Mouse (Mus musculus): ENCODE measurements around the gene Gm49322. TPM values are rescaled to one million over a fixed set of nuclear protein-coding genes. Genes with fewer than 3 reads are reported as not detected.

Gene Gm49322
- polyA plus RNA-seq, 1 experiment from 2014 or later: 1.4 TPM

GRCm38 (mm10) chr10:80596318-80596717 is 9.5 kb upstream of the Gm49322 start:
- H3K36me3 ChIP-seq (ENCODE audit: control insufficient read depth, insufficient read depth, low read length): no peaks in the 10 kb centered on the region
- H3K4me2 ChIP-seq (ENCODE audit: low read length): no peak overlapping the region
- H3K27ac ChIP-seq (replicated peaks in 1 of 2; ENCODE audit: control insufficient read depth in 1 of 2, insufficient read depth in 1 of 2, low read depth in 2 of 2, low read length in 2 of 2): no peak overlapping the region
- no peaks in the 10 kb centered on the region for H3K27me3 ChIP-seq (ENCODE audit: control insufficient read depth, insufficient read depth, low read length)
- ATAC-seq (ENCODE audit: insufficient number of reproducible peaks, insufficient read depth, low FRiP score, low read depth): no peak
- WGBS: 38% methylated on average over 4 of the region's 4 CpGs
- H3K4me1 ChIP-seq (ENCODE audit: control insufficient read depth in 2 of 2, insufficient read depth in 2 of 2, low read length in 2 of 2): no peaks in the 10 kb centered on the region
- H3K9ac ChIP-seq (ENCODE audit: low read length): no peak overlapping the region
- no peaks in the 10 kb centered on the region for H3K9me3 ChIP-seq (ENCODE audit: control insufficient read depth, low read length)
- H3K4me3 ChIP-seq (ENCODE audit: control insufficient read depth in 1 of 2, insufficient read depth in 1 of 2, low read depth in 1 of 2, low read length in 2 of 2): no peak overlapping the region

GRCm38 (mm10) chr10:80602698-80603325 is 3.0 kb upstream of the Gm49322 start, which contains the start of the genes Scamp4 and Adat3:
Scamp4 (plus strand) TSS chr10:80602872.
Adat3 (plus strand) TSS chr10:80602880.
- WGBS: under 1% methylated on average over 54 of the region's 54 CpGs

GRCm38 (mm10) chr10:80603364-80603763 is 2.5 kb upstream of the Gm49322 start:
- H3K9ac ChIP-seq (ENCODE audit: low read length): peak overlapping the region; percentile 82
- no peaks in the 10 kb centered on the region for H3K27me3 ChIP-seq (ENCODE audit: control insufficient read depth, insufficient read depth, low read length)
- peaks cover 23% of the 10 kb centered on the region for H3K36me3 ChIP-seq (ENCODE audit: control insufficient read depth, insufficient read depth, low read length)
- 27% methylated on average over 7 of the region's 7 CpGs for WGBS
- peaks cover 10 to 13% of the 10 kb centered on the region in 2 experiments for H3K4me1 ChIP-seq (ENCODE audit: control insufficient read depth in 2 of 2, insufficient read depth in 2 of 2, low read length in 2 of 2)
- H3K4me2 ChIP-seq (ENCODE audit: low read length): peak overlapping the region; percentile 94
- H3K9me3 ChIP-seq (ENCODE audit: control insufficient read depth, low read length): no peaks in the 10 kb centered on the region
- ATAC-seq (ENCODE audit: insufficient number of reproducible peaks, insufficient read depth, low FRiP score, low read depth): no peak
- H3K27ac ChIP-seq (replicated peaks in 1 of 2; ENCODE audit: control insufficient read depth in 1 of 2, insufficient read depth in 1 of 2, low read depth in 2 of 2, low read length in 2 of 2): peak overlapping the region; percentile 70 to 80
- H3K4me3 ChIP-seq (ENCODE audit: control insufficient read depth in 1 of 2, insufficient read depth in 1 of 2, low read depth in 1 of 2, low read length in 2 of 2): peak overlapping the region; percentile 79 to 85

More at GRCm38 (mm10) chr10:80602698-80603325, 3.0 kb upstream of the Gm49322 start, which contains the start of the genes Scamp4 and Adat3:
- H3K4me2 ChIP-seq (ENCODE audit: low read length): peak within 1 kb of the TSS; percentile 94
- no peaks in the 10 kb centered on the region for H3K9me3 ChIP-seq (ENCODE audit: control insufficient read depth, low read length)
- peak within 1 kb of the TSS; percentile 72 to 80 for H3K27ac ChIP-seq (replicated peaks in 1 of 2; ENCODE audit: control insufficient read depth in 1 of 2, insufficient read depth in 1 of 2, low read depth in 2 of 2, low read length in 2 of 2)
- H3K36me3 ChIP-seq (ENCODE audit: control insufficient read depth, insufficient read depth, low read length): peaks cover 18% of the 10 kb centered on the region
- peak; percentile 89 for ATAC-seq (ENCODE audit: insufficient number of reproducible peaks, insufficient read depth, low FRiP score, low read depth)
- H3K4me1 ChIP-seq (ENCODE audit: control insufficient read depth in 2 of 2, insufficient read depth in 2 of 2, low read length in 2 of 2): peaks cover 10 to 13% of the 10 kb centered on the region in 2 experiments
- H3K27me3 ChIP-seq (ENCODE audit: control insufficient read depth, insufficient read depth, low read length): no peaks in the 10 kb centered on the region
- H3K4me3 ChIP-seq (ENCODE audit: control insufficient read depth in 1 of 2, insufficient read depth in 1 of 2, low read depth in 1 of 2, low read length in 2 of 2): peak within 1 kb of the TSS; percentile 79 to 85
- peak within 1 kb of the TSS; percentile 82 for H3K9ac ChIP-seq (ENCODE audit: low read length)

- H3K4me1 ChIP-seq (ENCODE audit: control insufficient read depth in 2 of 2, insufficient read depth in 2 of 2, low read length in 2 of 2): peaks cover 10 to 13% of the 10 kb centered on the region in 2 experiments
- H3K9ac ChIP-seq (ENCODE audit: low read length): peak overlapping the region; percentile 82
- peak overlapping the region; percentile 94 for H3K4me2 ChIP-seq (ENCODE audit: low read length)
- WGBS: 84% methylated on average over 7 of the region's 7 CpGs
- no peak for ATAC-seq (ENCODE audit: insufficient number of reproducible peaks, insufficient read depth, low FRiP score, low read depth)
- H3K27me3 ChIP-seq (ENCODE audit: control insufficient read depth, insufficient read depth, low read length): no peaks in the 10 kb centered on the region
- H3K4me3 ChIP-seq (ENCODE audit: control insufficient read depth in 1 of 2, insufficient read depth in 1 of 2, low read depth in 1 of 2, low read length in 2 of 2): peak overlapping the region in 1 of 2 experiments; percentile 85; a peak in 1 of 4 replicates
- no peaks in the 10 kb centered on the region for H3K9me3 ChIP-seq (ENCODE audit: control insufficient read depth, low read length)
- peaks cover 30% of the 10 kb centered on the region for H3K36me3 ChIP-seq (ENCODE audit: control insufficient read depth, insufficient read depth, low read length)
- no peak overlapping the region for H3K27ac ChIP-seq (replicated peaks in 1 of 2; ENCODE audit: control insufficient read depth in 1 of 2, insufficient read depth in 1 of 2, low read depth in 2 of 2, low read length in 2 of 2)
Measured at GRCm38 (mm10) chr10:80604001-80604509, 1.8 kb upstream of the Gm49322 start.

GRCm38 (mm10) chr10:80604988-80605387 is 833 bp upstream of the Gm49322 start:
- no peaks in the 10 kb centered on the region for H3K27me3 ChIP-seq (ENCODE audit: control insufficient read depth, insufficient read depth, low read length)
- no peak overlapping the region for H3K9ac ChIP-seq (ENCODE audit: low read length)
- H3K36me3 ChIP-seq (ENCODE audit: control insufficient read depth, insufficient read depth, low read length): peaks cover 40% of the 10 kb centered on the region
- no peak overlapping the region for H3K27ac ChIP-seq (replicated peaks in 1 of 2; ENCODE audit: control insufficient read depth in 1 of 2, insufficient read depth in 1 of 2, low read depth in 2 of 2, low read length in 2 of 2)
- H3K4me3 ChIP-seq (ENCODE audit: control insufficient read depth in 1 of 2, insufficient read depth in 1 of 2, low read depth in 1 of 2, low read length in 2 of 2): no peak overlapping the region
- H3K4me2 ChIP-seq (ENCODE audit: low read length): no peak overlapping the region
- WGBS: 80% methylated on average over 2 of the region's 2 CpGs
- no peak for ATAC-seq (ENCODE audit: insufficient number of reproducible peaks, insufficient read depth, low FRiP score, low read depth)
- peaks cover 10 to 13% of the 10 kb centered on the region in 2 experiments for H3K4me1 ChIP-seq (ENCODE audit: control insufficient read depth in 2 of 2, insufficient read depth in 2 of 2, low read length in 2 of 2)
- no peaks in the 10 kb centered on the region for H3K9me3 ChIP-seq (ENCODE audit: control insufficient read depth, low read length)

- H3K4me1 ChIP-seq (ENCODE audit: control insufficient read depth in 2 of 2, insufficient read depth in 2 of 2, low read length in 2 of 2): peaks cover 10 to 13% of the 10 kb centered on the region in 2 experiments
- H3K9me3 ChIP-seq (ENCODE audit: control insufficient read depth, low read length): no peaks in the 10 kb centered on the region
- H3K27me3 ChIP-seq (ENCODE audit: control insufficient read depth, insufficient read depth, low read length): no peaks in the 10 kb centered on the region
- no peak overlapping the region for H3K4me2 ChIP-seq (ENCODE audit: low read length)
- no peak overlapping the region for H3K9ac ChIP-seq (ENCODE audit: low read length)
- WGBS: 88% methylated on average over 23 of the region's 23 CpGs
- H3K36me3 ChIP-seq (ENCODE audit: control insufficient read depth, insufficient read depth, low read length): peaks cover 40% of the 10 kb centered on the region
- ATAC-seq (ENCODE audit: insufficient number of reproducible peaks, insufficient read depth, low FRiP score, low read depth): no peak
- H3K4me3 ChIP-seq (ENCODE audit: control insufficient read depth in 1 of 2, insufficient read depth in 1 of 2, low read depth in 1 of 2, low read length in 2 of 2): no peak overlapping the region
- H3K27ac ChIP-seq (replicated peaks in 1 of 2; ENCODE audit: control insufficient read depth in 1 of 2, insufficient read depth in 1 of 2, low read depth in 2 of 2, low read length in 2 of 2): no peak overlapping the region
Measured at GRCm38 (mm10) chr10:80606306-80606705, 485 bp downstream of the Gm49322 start.

GRCm38 (mm10) chr10:80606737-80607350 is 1.0 kb downstream of the Gm49322 start:
- H3K27ac ChIP-seq (replicated peaks in 1 of 2; ENCODE audit: control insufficient read depth in 1 of 2, insufficient read depth in 1 of 2, low read depth in 2 of 2, low read length in 2 of 2): no peak overlapping the region
- ATAC-seq (ENCODE audit: insufficient number of reproducible peaks, insufficient read depth, low FRiP score, low read depth): no peak
- 94% methylated on average over 34 of the region's 34 CpGs for WGBS

More at GRCm38 (mm10) chr10:80606737-80607350, 1.0 kb downstream of the Gm49322 start:
- no peak overlapping the region for H3K9ac ChIP-seq (ENCODE audit: low read length)
- H3K4me2 ChIP-seq (ENCODE audit: low read length): no peak overlapping the region
- no peak overlapping the region for H3K4me3 ChIP-seq (ENCODE audit: control insufficient read depth in 1 of 2, insufficient read depth in 1 of 2, low read depth in 1 of 2, low read length in 2 of 2)
- H3K9me3 ChIP-seq (ENCODE audit: control insufficient read depth, low read length): no peaks in the 10 kb centered on the region
- H3K4me1 ChIP-seq (ENCODE audit: control insufficient read depth in 2 of 2, insufficient read depth in 2 of 2, low read length in 2 of 2): peaks cover 10 to 13% of the 10 kb centered on the region in 2 experiments
- H3K27me3 ChIP-seq (ENCODE audit: control insufficient read depth, insufficient read depth, low read length): no peaks in the 10 kb centered on the region
- H3K36me3 ChIP-seq (ENCODE audit: control insufficient read depth, insufficient read depth, low read length): peaks cover 41% of the 10 kb centered on the region
